Mouse (Mus musculus) liver, adult 2 months (tissue): ENCODE measurements around the gene Ercc6.

ENCODE experiments used
- CTCF ChIP-seq: fragments of 200-500 bp; IDR thresholded peaks from 2 replicates; pipeline ENCODE4 v1.5.1; 2011; ENCODE audit warnings: low read depth, low read length, control low read depth
- POLR2A ChIP-seq: fragments of 200-500 bp; IDR thresholded peaks from 2 replicates; pipeline ENCODE4 v1.6.1; 2011; ENCODE audit warnings: low read length, control low read depth; ENCODE audit not compliant: insufficient read depth; ENCODE audit errors: extremely low read depth

DNA sequence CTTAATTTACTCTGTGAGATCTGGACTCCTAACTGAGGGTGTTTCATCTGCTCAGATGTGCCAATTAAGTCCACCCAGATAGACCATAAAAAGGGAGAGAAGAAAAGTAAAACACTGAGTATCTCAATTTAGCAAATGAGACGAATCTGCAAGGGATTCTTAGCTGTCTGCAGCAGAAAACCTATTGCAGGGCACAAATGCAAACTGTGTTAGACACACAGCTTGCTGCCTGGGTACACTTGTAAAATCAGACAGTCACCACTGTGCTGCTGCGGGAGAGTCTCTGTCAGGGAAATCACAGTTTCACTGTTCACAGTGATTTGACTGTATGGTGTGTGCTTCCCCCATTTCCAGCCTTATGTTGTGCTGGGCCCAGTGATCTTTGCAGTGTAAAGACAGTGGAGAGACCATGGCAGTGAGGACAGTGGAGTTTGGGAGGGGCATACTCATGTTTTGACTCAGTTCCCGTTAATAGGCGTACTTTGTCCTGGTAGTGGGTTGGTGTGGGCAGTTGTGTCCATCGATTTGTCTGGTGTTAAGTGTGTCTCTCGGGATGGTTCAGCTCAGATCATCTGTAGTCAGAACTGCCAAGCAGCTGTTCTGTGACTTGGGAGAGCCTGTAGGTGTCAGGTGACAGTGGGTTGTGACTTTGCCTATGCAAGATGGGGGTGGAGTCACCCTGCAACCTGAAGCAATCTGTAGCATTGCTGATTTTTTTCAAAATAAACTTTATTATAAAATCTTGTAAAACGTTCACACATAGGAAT is 19.2 kb downstream of the Ercc6 start:
- TF ChIP-seq CTCF (no peak), POLR2A (no peak)
